ENCODE assay signal across 8 mouse cellular contexts in genomic region chr6:55451771-55452371, GRCm38 (mm10). TPM values are rescaled to one million over a fixed set of nuclear protein-coding genes. Genes with fewer than 3 reads are reported as not detected.
DNase-seq lines count a peak whose midpoint lies in the region; ATAC-seq and TF ChIP-seq lines count a peak whose summit lies in the region.

TSS of gene Adcyap1r1 (plus strand) at chr6:55451978.

- no peak for TF ChIP-seq CTCF in kidney, postnatal 0 days (IDR thresholded peaks at IDR 0.05; ENCODE audit: low read depth)

- H3K27ac ChIP-seq in kidney, embryonic 16.5 days (ENCODE audit: low read length): no peak within 1 kb of the TSS
- no peak within 1 kb of the TSS for H3K27ac ChIP-seq in kidney, postnatal 0 days
- no peak within 1 kb of the TSS for H3K27ac ChIP-seq in liver, embryonic 13.5 days

- H3K9ac ChIP-seq in kidney, embryonic 16.5 days (replicated peaks; ENCODE audit: low read length): peak within 1 kb of the TSS; percentile 22
- H3K9ac ChIP-seq in kidney, postnatal 0 days (ENCODE audit: low read depth, low read length): peak within 1 kb of the TSS; percentile 40; the same call in 1 of the 2 replicates
- no peak within 1 kb of the TSS for H3K9ac ChIP-seq in liver, embryonic 13.5 days

- peak within 1 kb of the TSS; percentile 51 for H3K4me3 ChIP-seq in kidney, embryonic 16.5 days (ENCODE audit: low read length)
- H3K4me3 ChIP-seq in kidney, postnatal 0 days (replicated peaks; ENCODE audit: low read depth, low read length): peak within 1 kb of the TSS; percentile 41
- peak within 1 kb of the TSS; percentile 28 for H3K4me3 ChIP-seq in liver, embryonic 13.5 days (replicated peaks)

- no peak for DNase-seq in kidney, adult 18-20 months
- DNase-seq in cerebellum, postnatal 14 days: peak; percentile 86 to 87
- peak; percentile 58 to 60 for DNase-seq in frontal cortex, postnatal 14 days (ENCODE audit: low spot score in 2 of 2)
- DNase-seq in kidney, postnatal 0 days (ENCODE audit: low spot score): peak; percentile 29
- no peak for DNase-seq in liver, embryonic 13.5 days
- peak; percentile 48 to 62 for DNase-seq in right cerebral cortex, postnatal 36 days (ENCODE audit: low spot score in 2 of 2)
- DNase-seq in adipocyte (ENCODE audit: low spot score): no peak

- H3K36me3 ChIP-seq in kidney, embryonic 16.5 days (ENCODE audit: insufficient read depth, low read length): no peaks in the 10 kb centered on the region
- no peaks in the 10 kb centered on the region for H3K36me3 ChIP-seq in kidney, postnatal 0 days (ENCODE audit: insufficient read depth, low read length)
- no peaks in the 10 kb centered on the region for H3K36me3 ChIP-seq in liver, embryonic 13.5 days

- 1% methylated on average over 58 of the region's 58 CpGs for WGBS in kidney, embryonic 16.5 days
- WGBS in kidney, postnatal 0 days: under 1% methylated on average over 56 of the region's 58 CpGs
- WGBS in liver, embryonic 13.5 days (ENCODE audit: insufficient replicate concordance): 1% methylated on average over 58 of the region's 58 CpGs

- no peaks in the 10 kb centered on the region for H3K9me3 ChIP-seq in kidney, embryonic 16.5 days (ENCODE audit: low read length)
- no peaks in the 10 kb centered on the region for H3K9me3 ChIP-seq in kidney, postnatal 0 days (replicated peaks; ENCODE audit: low read length)
- no peaks in the 10 kb centered on the region for H3K9me3 ChIP-seq in liver, embryonic 13.5 days (replicated peaks)

- peak; percentile 78 for ATAC-seq in kidney, embryonic 16.5 days (ENCODE audit: low FRiP score, low TSS enrichment)
- peak; percentile 26; the same call in 1 of the 2 replicates for ATAC-seq in kidney, postnatal 0 days (replicated peaks; ENCODE audit: low FRiP score, low read depth)
- no peak for ATAC-seq in liver, embryonic 13.5 days (ENCODE audit: low read depth)

- 0 out of 2 replicates have a peak, but pooled peaks cover 2% of the 10 kb centered on the region for H3K4me1 ChIP-seq in kidney, embryonic 16.5 days (ENCODE audit: insufficient read depth, low read length)
- no peaks in the 10 kb centered on the region for H3K4me1 ChIP-seq in kidney, postnatal 0 days (replicated peaks; ENCODE audit: insufficient read depth, low read length)
- H3K4me1 ChIP-seq in liver, embryonic 13.5 days (replicated peaks): no peaks in the 10 kb centered on the region

- H3K27me3 ChIP-seq in kidney, embryonic 16.5 days (ENCODE audit: insufficient read depth, low read length): peaks cover 46% of the 10 kb centered on the region
- H3K27me3 ChIP-seq in kidney, postnatal 0 days (ENCODE audit: insufficient read depth, low read length): peaks cover 17% of the 10 kb centered on the region
- H3K27me3 ChIP-seq in liver, embryonic 13.5 days: peaks cover 69% of the 10 kb centered on the region

- peak within 1 kb of the TSS; percentile 72 for H3K4me2 ChIP-seq in kidney, embryonic 16.5 days (replicated peaks; ENCODE audit: low read depth, low read length)
- peak within 1 kb of the TSS; percentile 75 for H3K4me2 ChIP-seq in kidney, postnatal 0 days (ENCODE audit: low read length)
- peak within 1 kb of the TSS; percentile 41 for H3K4me2 ChIP-seq in liver, embryonic 13.5 days

RNA-seq across cellular contexts. Expression of gene Adcyap1r1, which starts in this region (rescaled TPM):
- polyA plus RNA-seq in kidney, embryonic 16.5 days (2015; fragmentation: Nextera tagmentation; extraction: Ambion mirVana): 2.5 and 2.7 TPM in 2 replicates
- polyA plus RNA-seq in kidney, postnatal 0 days (2015; fragmentation: Nextera tagmentation; extraction: Ambion mirVana): 1.2 TPM in 2 replicates
- 0.12 and 0.15 TPM in 2 replicates for polyA plus RNA-seq in liver, embryonic 13.5 days (2015; fragmentation: Nextera tagmentation; extraction: Ambion mirVana)

Comparison
In these comparisons a context has a peak if more than half of its experiments do, and no peak if none do; other contexts are left out.
1. DNase-seq: peak in cerebellum, postnatal 14 days (2 of 2), frontal cortex, postnatal 14 days (2 of 2), kidney, postnatal 0 days (single experiment) and right cerebral cortex, postnatal 36 days (2 of 2); none in kidney, adult 18-20 months (single experiment), liver, embryonic 13.5 days (single experiment) and adipocyte (single experiment).
2. Peak in every context shown above with its lines, with median percentiles within 50 percentile points of each other: H3K4me2 ChIP-seq and H3K4me3 ChIP-seq.